Mouse (Mus musculus): ENCODE measurements at regions not wholly inside any gene's neighbourhood (a gene's known extent, or its start where the extent isn't known, plus 50 kb on each side); places are given as distances from the start of the nearest gene placed in this dataset.
"Not testable (repeated sequence)": the region's sequence is repeated elsewhere in the genome, so short reads cannot be mapped to it uniquely, and the experiment has no call there.

- no peak for DNase-seq
Measured at GRCm38 (mm10) chr2:171985813-171986572, 57.3 kb downstream of the Cbln4 start.

- DNase-seq, result no peak
Measured at GRCm38 (mm10) chr2:171969311-171969905, 73.9 kb downstream of the Cbln4 start.

- no peak for DNase-seq
Measured at GRCm38 (mm10) chr2:171946569-171947250, 96.6 kb downstream of the Cbln4 start.

- DNase-seq, result no peak
Measured at GRCm38 (mm10) chr2:171942671-171943070, 100.6 kb downstream of the Cbln4 start.

GRCm38 (mm10) chr2:171935646-171936325, 107.5 kb downstream of the Cbln4 start:
- DNase-seq, result no peak

GRCm38 (mm10) chr2:171920960-171921359, 122.3 kb downstream of the Cbln4 start:
- DNase-seq, result no peak

- no peak for DNase-seq
Measured at GRCm38 (mm10) chr2:171887306-171887705, 156.0 kb downstream of the Cbln4 start.

GRCm38 (mm10) chr2:171879238-171879960, 163.9 kb downstream of the Cbln4 start:
- not testable (repeated sequence) for DNase-seq

GRCm38 (mm10) chr2:171867550-171867949, 175.7 kb downstream of the Cbln4 start:
- no peak for DNase-seq

GRCm38 (mm10) chr2:171864376-171864965, 178.8 kb downstream of the Cbln4 start:
- DNase-seq, result no peak

GRCm38 (mm10) chr2:171862626-171863025, 180.6 kb downstream of the Cbln4 start:
- DNase-seq, result no peak

- DNase-seq, result no peak
Measured at GRCm38 (mm10) chr2:171858894-171859293, 184.4 kb downstream of the Cbln4 start.

- DNase-seq, result no peak
Measured at GRCm38 (mm10) chr2:171856491-171856890, 186.8 kb downstream of the Cbln4 start.

- DNase-seq, result no peak
Measured at GRCm38 (mm10) chr2:171846826-171847492, 196.3 kb downstream of the Cbln4 start.

GRCm38 (mm10) chr2:171840058-171840713, 203.1 kb downstream of the Cbln4 start:
- DNase-seq, result no peak

- DNase-seq, result no peak
Measured at GRCm38 (mm10) chr2:171822156-171822555, 221.1 kb downstream of the Cbln4 start.

GRCm38 (mm10) chr2:171818504-171818903, 224.8 kb downstream of the Cbln4 start:
- no peak for DNase-seq

GRCm38 (mm10) chr2:171816685-171817419, 226.4 kb downstream of the Cbln4 start:
- DNase-seq, result no peak

- no peak for DNase-seq
Measured at GRCm38 (mm10) chr2:171812701-171813100, 230.6 kb downstream of the Cbln4 start.

GRCm38 (mm10) chr2:171805376-171805775, 237.9 kb downstream of the Cbln4 start:
- DNase-seq, result no peak
